Mouse (Mus musculus) heart, postnatal 0 days (tissue): ENCODE results near the gene Son.

Experiments used
- CTCF ChIP-seq: IDR thresholded peaks from 2 replicates; pipeline ENCODE4 v1.5.1; 2016; ENCODE audit warnings: antibody characterized with exemption, control low read depth, low read depth
- EP300 ChIP-seq: IDR thresholded peaks from 2 replicates; pipeline ENCODE4 v1.6.1; 2016; ENCODE audit warnings: antibody characterized with exemption, low read depth

- TF ChIP-seq CTCF (no peak), EP300 (no peak)
These were observed 46.2 kb upstream of the Son start for GRCm38 (mm10) chr16:91601081-91601480.
